Mouse (Mus musculus) kidney, postnatal 14 days (tissue): ENCODE measurements around the gene Ank.

Experiments used
- DNase-seq: peaks from one replicate; pipeline ENCODE4 v3.0.0; 2022; ENCODE audit warnings: mixed read lengths

The Ank gene

DNA sequence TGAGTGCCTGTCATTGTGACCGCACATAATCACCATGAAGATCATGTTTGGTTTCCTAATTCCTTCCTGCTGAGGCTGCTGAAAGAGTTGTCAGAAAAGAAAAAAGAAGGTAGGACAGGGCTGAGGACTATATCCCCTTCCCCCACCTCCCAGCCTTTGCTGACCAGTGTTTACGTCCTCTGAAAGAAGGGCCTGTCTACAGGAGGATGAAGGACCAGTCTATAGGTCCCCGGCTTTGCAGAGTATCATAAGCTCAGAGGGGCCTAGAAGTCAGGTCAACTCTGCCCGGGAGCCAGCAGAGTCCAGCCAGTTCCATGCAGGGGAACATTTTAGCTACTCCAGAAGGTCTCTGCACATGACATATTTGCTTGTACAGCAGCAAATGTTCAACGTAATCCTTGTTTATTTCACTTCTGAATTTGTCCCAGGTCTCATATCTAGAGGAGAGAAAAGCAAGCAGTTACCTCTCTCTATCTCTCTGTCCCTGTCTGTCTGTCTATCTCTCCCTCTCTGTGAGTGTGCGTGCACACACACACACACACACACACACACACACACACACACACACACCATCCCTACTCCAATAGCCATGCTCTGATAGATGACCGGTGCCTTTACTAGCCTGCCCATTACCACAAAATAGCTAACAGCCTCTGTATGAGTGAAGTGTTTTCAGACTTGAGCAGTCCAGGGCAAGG is 31.0 kb downstream of the Ank start:
- DNase-seq = no peak

DNA sequence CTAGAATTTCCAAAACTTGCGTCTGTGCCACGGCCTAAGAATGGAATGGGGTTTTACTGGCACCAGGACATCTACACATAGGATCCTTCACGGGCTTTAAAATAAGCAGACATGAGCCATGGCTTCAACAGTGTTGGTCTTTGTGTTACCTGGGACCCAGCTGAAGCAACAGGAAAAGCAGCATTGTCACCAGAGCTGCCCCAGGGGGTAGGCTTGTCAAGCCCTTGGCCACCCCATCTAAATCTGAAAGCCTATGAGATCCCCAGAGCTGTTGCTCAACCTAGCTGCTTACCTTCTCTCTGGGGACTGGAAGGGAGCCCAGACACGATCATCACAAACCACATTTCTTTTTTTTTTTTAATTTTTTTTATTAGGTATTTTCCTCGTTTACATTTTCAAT is 31.6 kb downstream of the Ank start:
- DNase-seq = no peak

DNA sequence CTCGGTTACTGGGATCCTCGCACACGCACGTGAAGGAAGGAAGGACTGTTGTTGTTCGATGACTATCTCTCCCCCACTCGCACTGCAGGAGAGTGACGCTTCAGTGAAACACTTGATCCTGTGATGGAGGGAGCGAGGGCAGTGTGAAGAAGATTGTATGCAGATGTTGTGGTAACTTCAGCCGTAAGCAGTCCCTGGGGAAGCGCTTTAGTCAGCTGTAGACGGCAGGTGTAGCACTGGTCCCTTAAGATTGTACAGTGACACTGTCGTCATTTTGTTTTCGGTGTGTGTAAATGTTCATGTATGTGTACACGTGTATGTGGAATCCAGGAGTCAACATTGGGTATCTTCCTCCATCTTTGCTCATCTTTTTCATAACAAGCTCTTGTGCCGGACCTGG is 33.9 kb downstream of the Ank start:
- no peak for DNase-seq

DNA sequence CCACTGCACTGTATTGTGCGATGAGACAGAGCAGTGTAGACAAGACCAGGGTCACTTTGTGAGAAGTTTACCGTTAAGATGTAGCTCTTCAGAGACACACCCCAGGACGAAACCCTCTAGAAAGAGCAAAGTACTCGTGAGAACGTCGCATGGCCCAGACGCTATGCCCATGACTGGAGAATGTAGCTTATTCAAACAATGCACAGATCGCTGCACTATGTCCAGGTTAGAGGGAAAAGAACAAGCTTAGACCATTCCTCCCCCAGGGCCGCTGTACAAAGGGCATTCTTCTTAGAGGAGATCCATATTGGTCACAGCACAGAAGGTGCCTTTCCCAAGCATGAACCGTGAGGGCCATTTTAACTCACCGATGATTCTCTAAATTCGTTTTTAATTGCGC is 35.9 kb downstream of the Ank start:
- no peak for DNase-seq

DNA sequence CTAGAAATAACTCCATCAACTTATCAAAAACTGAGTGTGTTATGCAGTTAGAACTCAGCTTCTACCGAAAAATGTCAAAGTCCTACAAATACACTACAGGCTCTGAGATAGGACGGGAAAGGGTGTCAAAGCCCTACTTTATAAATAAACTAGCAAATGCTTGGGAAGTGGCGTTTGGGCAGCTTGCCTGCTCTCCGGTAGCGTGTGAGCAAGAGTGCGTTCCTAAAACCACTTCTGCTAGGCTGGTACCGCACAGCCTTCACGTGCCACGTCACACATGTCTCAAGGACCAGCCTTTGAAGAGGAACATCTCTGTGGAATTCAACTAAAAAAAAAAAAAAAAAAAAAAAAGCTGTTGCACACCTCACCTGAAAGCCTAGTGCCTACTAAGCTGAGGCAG is 36.7 kb downstream of the Ank start:
- no peak for DNase-seq

DNA sequence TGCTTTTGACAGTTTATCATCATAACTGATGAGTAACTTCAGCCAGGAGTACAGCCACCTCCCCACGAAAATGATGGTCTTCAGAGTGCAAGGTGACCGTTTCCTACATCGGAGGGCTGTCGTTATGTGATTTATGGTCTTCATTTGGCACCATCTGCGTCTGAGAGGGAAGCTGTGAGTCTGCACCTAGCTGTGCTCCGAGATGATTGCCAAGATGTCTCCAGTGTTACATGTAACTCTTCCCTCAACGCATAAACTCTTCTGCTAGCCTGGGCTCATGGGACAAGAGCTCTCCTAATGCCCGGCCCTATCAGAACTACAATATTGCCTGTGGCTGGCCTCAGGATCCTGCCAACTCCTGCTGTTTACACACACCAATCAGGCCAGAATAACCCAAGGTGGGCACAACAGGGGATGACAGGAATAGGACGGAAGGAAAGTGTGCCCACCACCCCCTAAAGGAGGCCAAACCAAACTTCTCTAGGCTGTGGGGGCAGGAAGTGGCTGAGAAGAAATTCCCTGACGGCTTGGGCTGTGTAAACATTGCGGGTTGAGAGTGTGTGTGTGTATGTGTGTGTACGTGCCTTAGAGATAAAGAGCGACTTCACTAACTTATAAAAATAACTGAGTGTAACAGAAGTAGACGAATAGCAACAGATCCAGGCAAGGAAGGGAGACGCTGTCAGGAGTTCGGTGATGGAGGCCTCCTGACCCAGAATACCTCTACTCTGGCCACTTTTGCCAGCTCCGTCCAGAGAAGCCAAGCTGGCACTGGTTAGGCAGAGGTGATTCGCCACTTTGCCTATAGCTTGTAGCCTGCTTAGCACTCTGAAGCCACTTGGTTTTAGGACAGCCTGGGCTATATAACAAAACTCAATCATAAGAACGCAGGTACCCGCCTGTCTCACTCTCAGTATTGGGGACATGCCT is 37.6 kb downstream of the Ank start:
- no peak for DNase-seq

DNA sequence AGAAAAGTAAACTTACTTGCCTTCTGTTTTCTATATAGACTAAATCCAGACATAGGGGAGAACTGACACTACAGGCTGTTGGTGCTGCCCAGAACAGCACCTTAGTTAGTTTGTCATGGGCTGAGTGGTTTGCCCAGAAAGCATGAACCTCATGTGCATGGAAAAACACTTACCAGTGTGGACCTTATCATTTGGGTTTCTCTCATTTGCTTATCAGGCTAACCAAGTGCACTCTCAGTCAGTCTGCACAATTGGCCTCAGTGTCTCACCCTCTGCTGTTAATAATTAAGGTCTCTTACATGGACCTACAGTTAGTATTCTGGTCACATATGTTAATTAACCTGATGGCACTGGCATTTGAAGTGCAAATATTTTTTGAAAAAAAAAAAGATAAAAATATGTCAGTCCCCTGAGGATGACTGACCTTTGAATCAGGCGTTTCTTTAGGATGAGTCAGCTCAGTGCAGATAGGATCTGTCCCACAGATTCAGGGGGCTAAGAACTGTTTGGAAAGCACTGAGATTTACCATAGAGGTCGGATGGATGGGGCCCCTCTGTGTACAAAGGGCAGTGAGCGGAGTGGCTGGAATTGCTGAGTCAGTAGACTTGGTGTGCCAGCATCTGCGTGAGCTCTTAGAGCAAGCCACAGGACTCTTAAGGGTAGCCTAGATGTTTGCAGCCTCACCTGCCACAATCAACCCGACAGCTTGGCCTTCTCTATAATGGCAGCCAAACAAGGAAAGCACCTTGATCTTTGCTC is 39.8 kb downstream of the Ank start:
- no peak for DNase-seq

DNA sequence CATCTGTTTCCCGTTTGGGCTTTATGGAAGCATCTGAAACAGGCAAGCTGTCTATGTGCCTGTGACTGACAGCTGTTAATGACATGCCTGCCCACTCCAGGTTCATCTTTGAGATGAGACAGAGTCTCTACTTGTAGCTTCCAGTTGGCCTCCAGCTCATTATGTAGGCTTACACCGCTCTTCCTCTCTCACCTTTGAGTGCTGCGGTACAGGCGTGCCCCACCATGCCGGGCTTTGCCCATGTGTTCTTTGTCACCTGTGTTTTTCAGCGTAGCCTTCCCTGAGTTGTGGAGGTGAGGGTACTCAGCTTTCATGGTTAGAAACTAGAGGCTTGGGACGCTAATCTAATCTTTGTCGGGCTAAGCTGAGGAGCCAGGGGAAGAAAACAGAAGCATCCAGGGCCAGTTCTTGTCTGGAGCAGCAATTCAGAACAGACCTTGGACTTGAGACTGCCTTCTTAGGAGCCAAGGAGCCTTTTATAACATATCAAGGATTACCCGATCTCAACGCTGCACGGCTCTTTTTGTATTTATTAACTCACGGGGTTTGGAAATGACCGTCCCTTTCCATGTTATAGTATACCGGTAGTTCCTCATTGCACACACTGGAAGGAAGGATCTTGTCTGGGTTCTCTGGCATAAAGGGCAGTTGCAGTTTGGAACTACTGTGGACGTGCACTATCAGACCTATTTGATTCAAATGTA is 40.6 kb downstream of the Ank start:
- peak; percentile 20 for DNase-seq

DNA sequence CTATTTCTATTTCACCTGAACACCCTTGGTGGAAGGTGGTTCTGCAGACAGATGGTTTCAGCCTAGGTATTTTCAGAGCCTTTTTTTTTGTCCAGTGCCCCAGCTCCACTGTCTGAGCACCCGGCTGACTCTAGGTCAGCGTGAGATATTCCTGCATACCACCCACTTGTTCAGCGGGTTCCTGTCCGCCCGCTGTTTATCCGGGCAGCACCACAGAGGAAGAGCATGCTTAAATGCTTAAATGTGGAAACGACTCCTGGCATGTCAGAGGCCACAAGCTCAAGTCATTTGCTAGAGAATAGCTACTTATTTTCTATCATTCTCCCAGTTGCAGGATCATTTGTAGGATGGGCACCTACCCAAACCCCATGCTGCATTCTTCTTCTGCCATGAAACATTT is 41.7 kb downstream of the Ank start:
- DNase-seq = no peak

DNA sequence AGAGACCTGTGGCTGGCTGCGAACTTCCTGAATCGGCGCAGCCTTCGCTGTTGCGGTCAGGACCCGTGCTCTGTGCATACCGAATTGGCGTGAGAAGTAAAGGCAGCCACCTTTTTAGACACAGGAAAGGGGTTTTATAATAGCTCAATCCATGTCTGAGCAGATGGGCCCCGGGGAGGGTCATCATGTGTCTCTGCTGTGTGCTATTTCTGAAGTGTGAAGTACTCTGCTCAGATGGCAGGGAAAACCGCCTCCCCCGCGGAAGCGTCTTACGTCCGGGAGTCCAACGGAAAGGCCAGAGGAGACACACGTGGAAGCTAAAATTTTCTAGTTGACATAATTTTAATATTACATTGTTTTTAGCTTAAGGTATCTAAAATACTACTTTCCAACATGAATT is 42.5 kb downstream of the Ank start:
- DNase-seq = no peak

DNA sequence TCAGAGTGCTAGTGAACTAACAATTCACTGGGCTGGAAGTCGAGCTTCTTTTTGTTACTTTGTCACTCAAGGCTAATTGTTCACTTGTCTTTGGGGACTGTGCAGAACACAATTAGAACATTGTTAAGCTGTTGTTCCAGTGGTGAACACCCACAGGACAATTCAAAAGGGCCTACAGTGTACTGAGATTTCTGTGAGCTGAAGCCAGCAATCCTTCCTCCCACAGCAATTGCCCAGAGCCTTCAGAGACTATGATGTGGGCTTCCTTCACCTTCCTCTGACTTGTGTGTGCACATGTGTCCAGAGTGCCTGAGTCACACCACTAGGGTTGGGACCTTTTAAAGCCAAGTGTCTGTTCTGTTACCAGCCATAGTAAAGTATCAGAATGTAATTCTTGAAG is 50.5 kb downstream of the Ank start:
- DNase-seq = no peak

DNA sequence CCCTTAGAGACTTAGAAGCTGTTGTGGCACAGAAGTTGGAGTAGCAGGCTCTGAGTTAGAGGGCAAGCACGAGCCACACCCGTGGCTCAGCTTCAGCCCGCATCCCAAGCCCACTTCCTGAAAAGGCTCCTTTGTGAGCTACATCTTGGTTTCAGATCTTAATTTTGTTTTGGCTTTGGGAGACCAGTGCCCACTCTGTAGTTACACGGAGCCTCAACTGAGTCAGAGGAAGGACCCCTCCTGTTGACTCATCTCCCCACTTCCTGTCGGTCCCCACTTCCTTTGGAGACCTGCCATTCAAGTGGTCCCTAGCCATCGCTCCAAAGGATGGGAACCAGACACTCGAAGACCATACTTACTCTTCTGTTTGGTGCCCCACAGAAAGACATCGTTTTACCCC is 51.5 kb downstream of the Ank start:
- no peak for DNase-seq

DNA sequence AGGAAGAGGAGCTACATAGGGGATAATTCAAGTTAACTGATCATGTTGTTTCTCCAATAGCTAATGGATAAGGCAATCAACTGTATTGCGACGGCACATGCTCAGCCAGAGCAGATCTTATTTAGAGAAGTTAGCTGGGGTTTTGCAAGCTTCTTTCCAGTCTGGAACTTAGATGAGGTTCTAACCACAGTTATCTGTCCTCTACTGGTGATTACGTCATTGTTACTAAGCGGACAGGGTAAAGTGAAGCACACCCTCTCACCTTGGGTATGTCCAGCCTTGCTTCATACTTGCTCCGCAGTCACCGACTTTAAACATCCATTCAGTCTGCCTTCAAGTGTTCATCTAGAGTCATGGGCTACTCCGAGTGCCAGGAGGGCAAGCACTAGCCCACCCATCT is 53.4 kb downstream of the Ank start:
- DNase-seq = no peak

DNA sequence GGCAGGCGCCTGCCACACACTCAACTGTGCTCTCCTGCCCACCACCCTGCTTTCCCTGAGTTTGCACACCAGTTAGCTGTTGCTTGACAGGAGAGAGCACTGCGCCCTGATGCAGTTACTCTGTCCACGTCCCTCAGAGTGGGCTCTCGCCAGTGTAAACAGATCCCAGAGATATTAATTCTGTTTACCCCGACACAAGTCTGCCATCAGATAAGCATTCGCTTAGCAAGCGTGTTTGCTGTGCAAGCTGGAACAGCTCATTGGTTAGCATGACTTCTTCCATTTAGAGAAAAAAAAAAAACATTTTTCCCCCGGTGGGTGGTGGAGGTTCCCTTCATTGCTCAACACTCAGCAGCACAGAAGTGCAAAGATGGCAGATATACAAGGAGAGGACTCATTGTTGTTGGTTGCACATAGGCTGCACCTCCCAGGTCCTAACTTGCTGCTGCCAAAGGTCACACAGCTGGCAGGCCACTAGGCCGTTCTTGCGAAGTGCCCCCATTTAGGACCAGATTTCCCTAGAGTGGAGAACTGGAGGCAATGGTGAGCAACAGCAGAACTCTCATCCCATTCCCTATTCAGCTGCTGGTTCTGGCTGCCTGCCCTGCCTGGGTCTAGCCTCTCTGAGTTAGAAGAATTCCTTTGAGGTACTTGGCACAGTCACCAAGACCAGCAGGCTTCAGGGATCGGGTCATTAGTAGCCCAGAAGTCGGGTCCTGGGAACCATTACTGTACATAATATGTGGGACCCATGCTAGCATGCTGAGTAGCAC is 58.9 kb downstream of the Ank start:
- peak; percentile 31 for DNase-seq

DNA sequence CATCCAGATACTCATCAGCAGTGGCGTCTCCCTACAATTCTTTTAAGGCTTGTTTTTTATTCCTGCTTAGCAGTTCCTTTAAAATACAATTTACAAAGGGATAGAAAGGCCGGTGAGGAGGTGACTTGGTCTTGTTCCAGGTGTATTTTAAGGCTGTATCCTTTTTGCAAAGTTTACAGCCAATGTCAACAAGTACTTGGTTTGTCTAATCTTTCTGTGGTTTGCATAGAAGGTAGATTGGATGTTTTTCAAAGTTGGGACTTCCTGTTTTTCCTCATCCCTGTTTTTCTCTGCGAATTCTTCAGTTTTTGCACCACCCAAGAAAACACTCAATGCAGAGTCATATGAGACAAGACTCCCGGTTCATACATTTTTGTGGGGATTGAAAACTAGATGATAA is 62.4 kb downstream of the Ank start:
- DNase-seq = no peak

DNA sequence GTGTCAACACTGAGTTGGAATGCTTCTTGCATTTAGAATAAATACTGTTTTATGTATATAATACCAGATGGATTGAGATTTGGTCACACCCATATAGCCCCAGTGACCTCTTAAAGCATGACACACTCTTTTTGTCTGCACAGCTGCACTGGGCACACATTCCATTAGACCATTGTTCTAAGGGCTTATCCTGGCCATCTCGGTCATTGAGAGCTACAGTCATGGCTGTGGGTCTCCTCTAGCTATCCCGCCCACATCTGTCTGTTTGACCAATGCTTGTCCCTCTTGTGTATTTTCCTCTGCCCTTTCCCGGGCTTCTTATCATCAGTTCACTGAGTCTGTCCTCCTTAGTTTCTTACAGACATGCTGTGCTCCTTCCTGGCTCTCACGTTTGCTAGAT is 63.5 kb downstream of the Ank start:
- DNase-seq = no peak

DNA sequence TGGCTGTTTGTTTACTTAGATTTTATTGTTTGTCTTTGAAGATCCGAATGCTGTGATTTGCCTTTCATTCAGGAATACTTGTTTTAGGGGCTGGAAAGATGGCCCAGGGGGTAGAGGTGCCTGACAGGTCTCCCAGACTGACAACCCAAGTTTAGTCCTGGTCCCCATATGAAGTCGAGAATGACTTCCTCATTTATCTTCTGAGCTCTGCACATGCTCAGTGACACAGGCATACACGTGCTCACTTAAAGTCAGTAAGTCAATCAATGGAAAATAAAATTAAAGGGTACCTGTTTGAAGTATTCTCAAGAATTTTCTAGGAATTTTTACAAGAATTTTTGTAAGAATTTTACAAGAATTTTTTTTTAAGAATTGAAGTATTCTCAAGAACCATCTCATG is 66.6 kb downstream of the Ank start:
- no peak for DNase-seq

DNA sequence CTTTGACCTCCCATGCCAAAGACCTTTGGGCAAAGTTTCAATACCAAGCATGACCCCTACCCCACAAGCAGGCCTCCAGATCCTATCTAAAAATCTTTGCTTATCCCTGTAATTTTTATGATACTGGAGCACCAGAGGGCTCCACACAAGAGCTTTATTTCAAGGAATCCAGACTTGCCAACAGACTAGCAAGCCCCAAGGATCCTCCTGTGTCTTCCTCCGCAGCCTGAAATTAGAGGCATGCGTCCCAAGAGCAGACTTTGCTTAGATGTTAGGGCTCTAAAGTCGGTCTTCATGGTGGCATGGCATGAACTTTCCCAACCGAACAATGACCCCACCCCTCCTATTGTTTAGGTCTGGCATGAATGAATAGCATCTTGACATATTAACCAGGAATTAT is 69.2 kb downstream of the Ank start:
- no peak for DNase-seq

DNA sequence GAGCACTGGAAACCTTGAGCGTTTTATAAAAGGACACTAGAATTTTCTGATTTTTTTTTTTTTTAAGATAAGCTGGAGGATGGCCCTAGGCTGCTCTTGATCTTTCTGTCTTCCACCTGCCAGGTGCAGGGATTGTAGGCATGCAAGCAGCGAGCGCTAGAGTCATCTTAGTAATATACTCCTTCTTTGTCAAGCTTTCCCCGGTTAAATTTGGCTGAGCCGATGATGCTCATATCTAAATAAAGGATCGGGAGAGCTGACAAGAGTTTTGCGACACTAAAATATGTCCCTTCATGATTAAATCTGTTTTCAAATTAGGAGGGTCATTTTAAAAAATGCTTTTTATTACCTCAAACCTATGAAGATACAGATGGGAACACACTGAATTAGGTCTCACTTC is 69.7 kb downstream of the Ank start:
- no peak for DNase-seq

DNA sequence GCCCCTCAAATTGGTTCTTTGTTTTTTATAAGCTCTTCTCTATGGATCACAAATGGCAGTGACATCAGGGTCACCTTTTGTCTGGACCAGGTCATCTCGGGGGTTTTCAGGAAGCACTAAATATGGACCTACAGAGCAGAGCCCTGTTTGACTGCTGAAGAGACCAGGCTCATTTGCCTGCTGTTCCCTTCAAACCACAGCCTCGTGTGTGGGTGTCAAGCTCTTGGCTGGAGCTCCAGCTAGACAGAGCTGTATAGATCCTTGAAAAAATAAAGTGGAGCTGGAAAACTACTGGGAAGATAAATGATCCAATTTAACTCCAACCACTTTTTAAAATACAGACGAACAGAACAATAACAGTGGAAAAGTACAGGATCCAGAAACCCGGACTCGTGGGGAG is 70.3 kb downstream of the Ank start:
- DNase-seq = peak; percentile 19

DNA sequence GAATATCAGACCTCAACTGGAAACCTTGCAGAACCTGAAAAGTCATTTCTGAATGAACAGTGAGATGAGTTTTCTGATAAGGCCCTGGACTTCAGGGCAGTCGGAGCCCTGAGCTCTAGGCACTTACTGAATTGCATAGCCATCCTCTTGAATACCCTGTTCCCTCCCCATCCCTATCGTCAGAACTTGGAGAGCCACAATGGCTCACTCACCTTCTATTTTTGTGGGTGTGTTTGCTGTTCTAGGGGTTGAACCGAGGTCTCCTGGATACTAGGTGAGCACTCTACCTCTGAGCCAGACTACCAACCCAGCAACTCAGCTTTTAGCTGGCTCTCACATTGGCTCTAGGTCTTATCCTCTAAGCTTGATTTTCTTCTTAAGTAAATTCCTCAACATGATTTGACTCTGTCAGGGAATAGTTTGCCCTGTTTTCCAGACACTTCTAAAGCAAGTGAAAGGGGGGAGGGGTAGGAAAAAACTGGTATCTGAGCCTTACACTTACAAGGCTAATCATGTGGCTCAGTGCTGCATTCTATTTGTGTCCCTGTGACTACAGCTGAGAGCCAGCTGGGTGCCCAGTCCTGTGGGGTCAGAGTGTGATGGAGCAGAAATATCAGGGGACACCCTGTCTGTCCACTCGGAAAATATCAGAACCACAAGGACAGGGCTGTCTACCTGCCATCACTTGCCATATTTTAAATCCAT is 71.2 kb downstream of the Ank start:
- no peak for DNase-seq

DNA sequence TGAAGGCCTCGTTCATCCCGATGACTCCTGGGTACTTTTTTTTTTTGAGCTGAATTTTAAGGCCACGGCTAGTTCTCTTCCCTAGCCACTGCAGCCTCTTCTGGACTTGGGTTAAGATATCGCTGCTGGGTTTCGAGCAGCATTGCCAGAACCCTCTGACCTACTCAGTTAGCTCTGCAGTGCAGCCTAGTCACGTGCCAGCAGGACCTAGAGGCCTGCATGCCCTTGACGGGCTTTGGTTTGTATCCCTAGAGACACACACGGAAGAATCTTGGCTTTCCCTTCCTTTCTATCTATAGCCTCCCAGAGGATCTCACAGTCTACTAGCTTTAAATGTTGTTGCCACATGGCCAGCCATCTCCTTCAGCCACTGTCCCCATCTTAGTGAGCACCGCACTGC is 73.3 kb downstream of the Ank start:
- peak; percentile 6 for DNase-seq
